Mouse (Mus musculus): ENCODE data around the gene Ros1. TPM values are rescaled to one million over a fixed set of nuclear protein-coding genes. Genes with fewer than 3 reads are reported as not detected.
A peak's percentile ranks its signal among the peaks of the same experiment; 100 is the strongest.

The Ros1 gene
- polyA plus RNA-seq, 1 experiment from 2014 or later, result 1.7 TPM

GRCm38 (mm10) chr10:52025291-52025690 is 169.8 kb downstream of the Ros1 start:
- Histone ChIP-seq H3K4me3 (ENCODE audit: low read length) (no peak overlapping the region), H3K9me3 (ENCODE audit: low read length) (no peaks in the 10 kb centered on the region), H3K27me3 (ENCODE audit: insufficient read depth, low read length) (peaks cover 99% of the 10 kb centered on the region), H3K4me1 (ENCODE audit: insufficient read depth, low read length) (peaks cover 21% of the 10 kb centered on the region), H3K9ac (replicated peaks; ENCODE audit: low read length) (no peak overlapping the region), H3K4me2 (replicated peaks; ENCODE audit: low read depth, low read length) (no peak overlapping the region), H3K36me3 (ENCODE audit: insufficient read depth, low read length) (no peaks in the 10 kb centered on the region), H3K27ac (ENCODE audit: low read length) (no peak overlapping the region)
- ATAC-seq (ENCODE audit: low FRiP score, low TSS enrichment), result no peak
- WGBS, result 0% methylated on average over 1 of the region's 1 CpGs

GRCm38 (mm10) chr10:52024053-52024410 is 171.0 kb downstream of the Ros1 start:
- ATAC-seq (ENCODE audit: low FRiP score, low TSS enrichment), result no peak
- no peak overlapping the region for H3K27ac ChIP-seq (ENCODE audit: low read length)
- no peak overlapping the region for H3K4me3 ChIP-seq (ENCODE audit: low read length)
- peaks cover 95% of the 10 kb centered on the region for H3K27me3 ChIP-seq (ENCODE audit: insufficient read depth, low read length)
- 14% methylated on average over 2 of the region's 2 CpGs for WGBS
- peaks cover 21% of the 10 kb centered on the region for H3K4me1 ChIP-seq (ENCODE audit: insufficient read depth, low read length)
- no peak overlapping the region for H3K4me2 ChIP-seq (replicated peaks; ENCODE audit: low read depth, low read length)
- no peak overlapping the region for H3K9ac ChIP-seq (replicated peaks; ENCODE audit: low read length)
- H3K36me3 ChIP-seq (ENCODE audit: insufficient read depth, low read length), result no peaks in the 10 kb centered on the region
- H3K9me3 ChIP-seq (ENCODE audit: low read length), result no peaks in the 10 kb centered on the region

- Histone ChIP-seq H3K27me3 (ENCODE audit: insufficient read depth, low read length) (peaks cover 95% of the 10 kb centered on the region), H3K4me2 (replicated peaks; ENCODE audit: low read depth, low read length) (0 out of 2 replicates have a peak overlapping the region, but pooled peaks have one; percentile 76), H3K27ac (ENCODE audit: low read length) (no peak overlapping the region), H3K4me1 (ENCODE audit: insufficient read depth, low read length) (peaks cover 21% of the 10 kb centered on the region), H3K9ac (replicated peaks; ENCODE audit: low read length) (no peak overlapping the region), H3K4me3 (ENCODE audit: low read length) (peak overlapping the region; percentile 52; the same call in 1 of the 2 replicates), H3K36me3 (ENCODE audit: insufficient read depth, low read length) (no peaks in the 10 kb centered on the region), H3K9me3 (ENCODE audit: low read length) (no peaks in the 10 kb centered on the region)
- 3% methylated on average over 17 of the region's 17 CpGs for WGBS
- ATAC-seq (ENCODE audit: low FRiP score, low TSS enrichment), result no peak
Observed at GRCm38 (mm10) chr10:52023213-52024052, 171.6 kb downstream of the Ros1 start.

- H3K36me3 ChIP-seq (ENCODE audit: insufficient read depth, low read length), result no peaks in the 10 kb centered on the region
- H3K27me3 ChIP-seq (ENCODE audit: insufficient read depth, low read length), result peaks cover 89% of the 10 kb centered on the region
- H3K4me3 ChIP-seq (ENCODE audit: low read length), result peak within 1 kb of the TSS; percentile 52
- WGBS, result under 1% methylated on average over 54 of the region's 60 CpGs
- ATAC-seq (ENCODE audit: low FRiP score, low TSS enrichment), result peak; percentile 86
- H3K4me1 ChIP-seq (ENCODE audit: insufficient read depth, low read length), result peaks cover 17% of the 10 kb centered on the region
- no peak within 1 kb of the TSS for H3K27ac ChIP-seq (ENCODE audit: low read length)
- H3K9me3 ChIP-seq (ENCODE audit: low read length), result no peaks in the 10 kb centered on the region
- H3K9ac ChIP-seq (replicated peaks; ENCODE audit: low read length), result no peak within 1 kb of the TSS
- peak within 1 kb of the TSS; percentile 76 for H3K4me2 ChIP-seq (replicated peaks; ENCODE audit: low read depth, low read length)
Observed at GRCm38 (mm10) chr10:52022413-52023212, 172.4 kb downstream of the Ros1 start, which contains the start of gene Vgll2. Gene Vgll2 (plus strand): TSS chr10:52022502.

DNA sequence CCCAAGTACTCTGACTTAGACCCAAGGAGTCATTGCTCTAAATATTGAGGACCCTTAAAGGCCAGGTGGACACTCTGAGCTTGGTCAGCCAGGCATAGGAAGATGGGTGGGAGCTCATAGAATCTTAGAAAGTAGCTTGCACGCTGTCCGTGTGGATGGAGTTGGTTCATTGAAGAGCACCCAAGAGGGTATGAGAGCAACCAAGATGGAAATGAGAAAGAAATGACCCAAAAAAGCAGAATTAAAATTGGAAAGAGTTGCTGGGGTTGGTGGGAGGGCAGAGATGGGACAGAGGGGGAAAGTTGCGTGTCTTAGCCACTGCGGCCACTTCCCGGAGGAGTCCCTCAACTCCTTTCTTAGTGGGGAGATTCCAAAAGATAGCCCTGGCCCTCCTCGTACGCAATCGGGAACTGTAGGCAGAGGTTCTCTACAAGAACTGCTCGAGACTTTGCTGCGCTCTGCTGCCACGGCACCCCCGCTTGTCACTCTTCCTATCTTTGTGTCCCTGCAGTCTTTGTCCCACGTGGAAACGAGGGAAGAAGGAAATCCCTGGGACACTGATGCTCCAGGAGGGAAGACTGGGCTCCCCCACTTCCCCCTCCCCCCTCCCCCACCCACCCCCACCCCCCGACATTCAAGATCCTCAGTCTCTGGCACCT is 173.2 kb downstream of the Ros1 start:
- H3K9ac ChIP-seq (replicated peaks; ENCODE audit: low read length), result no peak overlapping the region
- H3K4me2 ChIP-seq (replicated peaks; ENCODE audit: low read depth, low read length), result peak overlapping the region; percentile 76
- H3K4me3 ChIP-seq (ENCODE audit: low read length), result peak overlapping the region; percentile 52
- no peaks in the 10 kb centered on the region for H3K36me3 ChIP-seq (ENCODE audit: insufficient read depth, low read length)
- ATAC-seq (ENCODE audit: low FRiP score, low TSS enrichment), result peak; percentile 25; the same call in 1 of the 2 replicates
- peaks cover 81% of the 10 kb centered on the region for H3K27me3 ChIP-seq (ENCODE audit: insufficient read depth, low read length)
- H3K9me3 ChIP-seq (ENCODE audit: low read length), result no peaks in the 10 kb centered on the region
- under 1% methylated on average over 14 of the region's 15 CpGs for WGBS
- H3K27ac ChIP-seq (ENCODE audit: low read length), result no peak overlapping the region
- H3K4me1 ChIP-seq (ENCODE audit: insufficient read depth, low read length), result peaks cover 13% of the 10 kb centered on the region

DNA sequence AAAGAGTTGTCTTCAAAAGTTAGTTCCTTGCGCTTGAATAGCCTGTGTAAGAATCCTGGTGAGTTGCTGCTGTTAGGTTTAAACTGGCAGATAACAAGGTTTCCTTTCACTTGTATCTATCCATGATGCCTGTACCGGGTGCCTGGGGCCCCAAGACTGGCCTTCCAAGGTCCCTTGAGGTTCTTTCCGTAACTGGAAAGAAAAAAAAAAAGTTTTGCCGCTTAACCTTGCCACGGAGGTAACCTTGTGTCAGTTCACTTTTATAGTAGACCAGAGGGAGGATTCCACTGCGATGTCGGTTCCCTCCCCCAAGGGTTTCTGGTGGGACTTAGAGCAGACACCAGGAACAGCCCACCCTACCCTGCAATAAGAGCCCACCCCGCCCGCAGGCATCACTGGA is 173.8 kb downstream of the Ros1 start:
- peaks cover 76% of the 10 kb centered on the region for H3K27me3 ChIP-seq (ENCODE audit: insufficient read depth, low read length)
- H3K4me3 ChIP-seq (ENCODE audit: low read length), result no peak overlapping the region
- no peak overlapping the region for H3K27ac ChIP-seq (ENCODE audit: low read length)
- H3K36me3 ChIP-seq (ENCODE audit: insufficient read depth, low read length), result no peaks in the 10 kb centered on the region
- H3K9me3 ChIP-seq (ENCODE audit: low read length), result no peaks in the 10 kb centered on the region
- H3K4me1 ChIP-seq (ENCODE audit: insufficient read depth, low read length), result peaks cover 13% of the 10 kb centered on the region
- H3K9ac ChIP-seq (replicated peaks; ENCODE audit: low read length), result no peak overlapping the region
- ATAC-seq (ENCODE audit: low FRiP score, low TSS enrichment), result no peak
- H3K4me2 ChIP-seq (replicated peaks; ENCODE audit: low read depth, low read length), result no peak overlapping the region
- WGBS, result 2% methylated on average over 9 of the region's 9 CpGs

DNA sequence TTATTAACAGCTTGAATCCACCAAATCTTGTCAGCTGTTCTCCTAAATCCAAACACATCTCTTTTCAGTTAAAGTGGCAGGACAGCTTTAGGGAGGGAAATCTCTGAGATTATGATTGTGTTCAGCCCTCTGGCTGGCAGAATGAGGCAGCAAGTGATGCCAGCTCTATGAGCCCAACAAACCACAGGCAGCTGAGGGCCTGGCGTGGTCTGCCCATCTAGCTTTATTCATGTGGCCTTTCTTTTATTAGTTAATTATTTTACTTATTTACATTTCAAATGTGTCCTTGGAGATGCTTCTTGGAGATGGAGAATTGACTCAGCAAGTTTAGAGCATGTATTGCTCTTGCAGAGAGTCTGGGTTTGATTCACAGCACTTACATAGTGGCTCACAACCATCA is 176.6 kb downstream of the Ros1 start:
- no peak overlapping the region for H3K4me3 ChIP-seq (ENCODE audit: low read length)
- ATAC-seq (ENCODE audit: low FRiP score, low TSS enrichment), result no peak
- H3K4me2 ChIP-seq (replicated peaks; ENCODE audit: low read depth, low read length), result no peak overlapping the region
- 77% methylated on average over 1 of the region's 1 CpGs for WGBS
- no peak overlapping the region for H3K27ac ChIP-seq (ENCODE audit: low read length)
- peaks cover 13% of the 10 kb centered on the region for H3K4me1 ChIP-seq (ENCODE audit: insufficient read depth, low read length)
- H3K27me3 ChIP-seq (ENCODE audit: insufficient read depth, low read length), result peaks cover 48% of the 10 kb centered on the region
- no peaks in the 10 kb centered on the region for H3K36me3 ChIP-seq (ENCODE audit: insufficient read depth, low read length)
- H3K9me3 ChIP-seq (ENCODE audit: low read length), result no peaks in the 10 kb centered on the region
- no peak overlapping the region for H3K9ac ChIP-seq (replicated peaks; ENCODE audit: low read length)

Small RNA genes within 50 kb of the gene (microRNA-seq; reads per million reads assigned to microRNA genes)
- gene Gm24084, result not detected

Other genes with a start within 250 kb of the Ros1 start
- 0.50 and 0.67 TPM in 2 replicates for gene Vgll2, start 172.7 kb downstream of the Ros1 start, polyA plus RNA-seq (2015; fragmentation: Nextera tagmentation; extraction: Ambion mirVana)
- 32.5 and 33.2 TPM in 2 replicates for gene Dcbld1, start 38.4 kb upstream of the Ros1 start, polyA plus RNA-seq (2015; fragmentation: Nextera tagmentation; extraction: Ambion mirVana)
- not detected in 2 replicates for gene Gm26741, start 163.5 kb upstream of the Ros1 start, polyA plus RNA-seq (2015; fragmentation: Nextera tagmentation; extraction: Ambion mirVana)
- gene Gopc, start 186.9 kb upstream of the Ros1 start, polyA plus RNA-seq (2015; fragmentation: Nextera tagmentation; extraction: Ambion mirVana), result 21.4 and 22.2 TPM in 2 replicates
- 0.15 and 0.35 TPM in 2 replicates for gene Nepn, start 193.7 kb upstream of the Ros1 start, polyA plus RNA-seq (2015; fragmentation: Nextera tagmentation; extraction: Ambion mirVana)
- 15.8 and 16.1 TPM in 2 replicates for gene Nus1, start 222.3 kb upstream of the Ros1 start, polyA plus RNA-seq (2015; fragmentation: Nextera tagmentation; extraction: Ambion mirVana)

Measured in kidney, embryonic 16.5 days (tissue).